Mouse (Mus musculus): ENCODE data around the gene Serpinc1.

GRCm38 (mm10) chr1:160963199-160963598 is 15.2 kb upstream of the Serpinc1 start:
- no peak for TF ChIP-seq MYOD1 (IDR thresholded peaks at IDR 0.05; ENCODE audit: control insufficient read depth, insufficient read length, low read depth)
- TF ChIP-seq USF1 (IDR thresholded peaks at IDR 0.05; ENCODE audit: low read depth): no peak
- no peak for TF ChIP-seq MYOG (IDR thresholded peaks at IDR 0.05; ENCODE audit: control insufficient read depth, extremely low read depth, insufficient read length)
- TF ChIP-seq CTCF (IDR thresholded peaks at IDR 0.05; ENCODE audit: control insufficient read depth, insufficient read depth, insufficient read length): no peak
- TF ChIP-seq MAX (IDR thresholded peaks at IDR 0.05): no peak
- TF ChIP-seq CEBPB (IDR thresholded peaks at IDR 0.05; ENCODE audit: low read depth): no peak

Data from C2C12 (cell line).